Mouse (Mus musculus) induced T-regulatory cell, adult 2 months (primary cell): ENCODE measurements around the gene Kpna1.
"Not testable (repeated sequence)": the region's sequence is repeated elsewhere in the genome, so short reads cannot be mapped to it uniquely, and the experiment has no call there.

Experiments
- DNase-seq: peaks from one replicate; pipeline ENCODE4 v3.0.0-alpha.2; 2012; ENCODE audit warnings: low read depth

Gene Kpna1

GRCm38 (mm10) chr16:35992391-35992790 lies 13.8 kb downstream of the Kpna1 start:
- no peak for DNase-seq

- DNase-seq: no peak
Measured at GRCm38 (mm10) chr16:35993316-35993715, 14.8 kb downstream of the Kpna1 start.

- not testable (repeated sequence) for DNase-seq
Measured at GRCm38 (mm10) chr16:35998852-35999251, 20.3 kb downstream of the Kpna1 start.

- no peak for DNase-seq
Measured at GRCm38 (mm10) chr16:36008396-36008795, 29.8 kb downstream of the Kpna1 start.

DNA sequence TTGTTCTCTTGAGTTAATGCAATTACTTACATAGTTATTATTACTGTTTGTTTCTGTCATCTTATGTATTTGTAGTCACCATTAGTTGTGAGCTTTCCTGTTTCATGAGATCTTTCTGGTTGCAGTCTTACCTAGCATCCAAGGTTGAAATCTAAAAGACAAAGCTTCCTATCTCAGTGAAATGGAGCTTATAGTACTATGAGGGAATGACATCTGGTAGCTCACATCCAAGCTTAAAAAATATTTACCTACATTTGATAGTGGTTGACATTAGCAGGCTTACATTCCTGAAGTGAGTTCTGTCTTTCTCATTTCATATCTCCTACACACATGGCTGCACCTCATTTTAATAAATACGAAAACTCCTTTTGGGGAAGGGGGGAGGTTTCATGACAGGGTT lies 37.8 kb downstream of the Kpna1 start:
- no peak for DNase-seq

DNA sequence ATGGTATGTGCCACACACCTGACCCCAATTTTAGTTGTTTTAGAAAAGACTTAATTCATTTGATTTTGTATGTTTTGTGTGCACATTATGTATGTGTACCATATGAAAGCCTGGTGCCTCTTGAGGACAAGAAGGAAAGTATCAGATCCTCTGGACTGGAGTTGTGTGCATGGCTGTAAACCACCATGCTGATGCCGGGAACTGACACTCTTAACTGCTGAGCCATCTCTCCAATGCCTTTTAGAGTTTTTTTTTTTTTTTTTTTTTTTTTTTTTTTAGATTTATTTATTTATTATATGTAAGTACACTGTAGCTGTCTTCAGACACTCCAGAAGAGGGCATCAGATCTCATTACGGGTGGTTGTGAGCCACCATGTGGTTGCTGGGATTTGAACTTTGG lies 49.6 kb downstream of the Kpna1 start:
- DNase-seq: not testable (repeated sequence)

GRCm38 (mm10) chr16:36040640-36041624 lies 62.4 kb downstream of the Kpna1 start, which contains the start of gene Wdr5b:
TSS of gene Wdr5b (plus strand) at chr16:36041190.
- peak; percentile 99 for DNase-seq

DNA sequence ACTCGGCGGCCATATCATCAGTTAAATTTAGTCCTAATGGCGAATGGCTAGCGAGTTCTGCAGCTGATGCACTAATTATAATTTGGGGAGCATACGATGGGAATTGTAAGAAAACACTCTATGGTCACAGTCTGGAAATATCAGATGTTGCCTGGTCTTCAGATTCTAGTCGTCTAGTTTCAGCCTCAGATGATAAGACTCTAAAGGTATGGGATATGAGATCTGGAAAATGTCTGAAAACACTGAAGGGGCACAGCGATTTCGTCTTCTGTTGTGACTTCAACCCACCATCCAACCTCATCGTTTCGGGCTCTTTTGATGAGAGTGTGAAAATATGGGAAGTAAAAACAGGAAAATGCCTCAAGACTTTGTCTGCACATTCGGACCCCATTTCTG lies 63.1 kb downstream of the Kpna1 start:
- DNase-seq: no peak

GRCm38 (mm10) chr16:36043073-36043472 lies 64.5 kb downstream of the Kpna1 start:
- no peak for DNase-seq

DNA sequence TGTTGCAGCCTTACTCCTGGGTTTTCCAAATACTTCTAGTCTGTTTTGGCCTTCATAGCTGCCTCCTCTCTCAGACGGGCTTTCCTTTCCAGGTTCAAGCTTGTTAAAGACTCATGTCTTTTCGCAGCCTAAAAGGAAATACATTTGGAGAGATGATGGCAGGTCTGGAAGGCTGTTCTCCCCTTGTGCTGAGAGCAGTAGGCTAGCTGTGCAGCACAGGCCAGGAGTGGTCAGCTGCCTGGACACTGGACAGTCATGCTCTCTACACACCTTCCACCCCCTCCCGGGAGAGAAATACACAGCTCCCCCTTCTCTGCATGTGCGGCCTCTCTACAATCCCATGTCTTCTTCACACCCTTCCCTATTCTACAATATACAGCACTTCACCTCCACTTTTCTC lies 65.4 kb downstream of the Kpna1 start:
- DNase-seq: no peak

- DNase-seq: no peak
Measured at GRCm38 (mm10) chr16:36047538-36047937, 69.0 kb downstream of the Kpna1 start.

DNA sequence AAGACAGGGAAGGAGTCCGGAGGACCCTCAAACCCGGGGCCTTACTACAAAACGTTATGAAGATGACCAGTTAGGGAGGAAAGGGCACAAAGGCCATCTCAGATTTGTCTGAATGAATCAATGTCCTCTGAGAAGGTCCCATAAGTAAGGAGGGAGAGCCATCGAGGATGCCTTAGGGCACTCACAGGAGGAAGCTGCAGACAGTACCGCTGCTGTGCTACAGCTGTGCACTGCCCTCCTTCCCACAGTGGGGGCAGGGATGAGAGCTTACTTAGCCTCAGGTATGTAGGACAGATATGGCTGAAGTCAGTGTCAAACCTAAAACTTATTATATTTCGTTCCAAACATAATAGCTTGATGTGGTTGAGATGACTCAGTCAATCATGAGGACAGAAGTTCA lies 72.9 kb downstream of the Kpna1 start:
- no peak for DNase-seq

DNA sequence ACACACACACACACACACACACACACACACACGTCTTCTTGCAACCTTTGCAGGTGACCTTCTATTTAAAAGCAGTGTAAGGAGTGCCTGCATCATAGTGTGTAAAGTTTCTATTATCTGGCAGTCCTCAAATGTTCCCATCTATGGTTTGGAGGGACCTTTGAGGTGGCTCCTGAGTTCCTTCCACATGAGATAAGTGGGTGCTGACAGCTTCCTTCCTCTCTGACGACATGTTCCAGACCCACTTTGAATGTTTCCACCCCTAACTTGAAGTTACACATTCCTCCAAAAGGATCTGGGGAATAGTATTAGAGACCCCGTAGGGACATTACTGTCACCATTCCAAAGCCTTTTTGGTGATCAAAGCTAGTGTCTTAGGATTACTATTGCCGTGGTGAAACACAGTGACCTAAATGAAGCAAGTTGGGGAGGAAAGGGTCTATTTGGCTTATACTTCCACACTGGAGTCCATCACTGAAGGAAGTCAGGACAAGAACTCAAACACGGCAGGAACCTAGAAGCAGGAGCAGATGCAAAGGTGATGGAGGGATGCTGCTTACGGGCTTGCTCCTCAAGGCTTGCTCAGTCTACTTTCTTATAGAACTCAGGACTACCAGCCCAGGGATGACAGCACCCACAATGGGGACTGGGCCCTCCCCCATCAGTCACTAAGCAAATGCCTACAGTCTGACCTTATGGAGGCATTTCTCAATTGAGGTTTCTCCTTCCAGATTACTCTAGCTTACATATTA lies 75.2 kb downstream of the Kpna1 start:
- no peak for DNase-seq

- DNase-seq: no peak
Measured at GRCm38 (mm10) chr16:36054920-36055319, 76.4 kb downstream of the Kpna1 start.

- no peak for DNase-seq
Measured at GRCm38 (mm10) chr16:36056416-36056815, 77.9 kb downstream of the Kpna1 start.

DNA sequence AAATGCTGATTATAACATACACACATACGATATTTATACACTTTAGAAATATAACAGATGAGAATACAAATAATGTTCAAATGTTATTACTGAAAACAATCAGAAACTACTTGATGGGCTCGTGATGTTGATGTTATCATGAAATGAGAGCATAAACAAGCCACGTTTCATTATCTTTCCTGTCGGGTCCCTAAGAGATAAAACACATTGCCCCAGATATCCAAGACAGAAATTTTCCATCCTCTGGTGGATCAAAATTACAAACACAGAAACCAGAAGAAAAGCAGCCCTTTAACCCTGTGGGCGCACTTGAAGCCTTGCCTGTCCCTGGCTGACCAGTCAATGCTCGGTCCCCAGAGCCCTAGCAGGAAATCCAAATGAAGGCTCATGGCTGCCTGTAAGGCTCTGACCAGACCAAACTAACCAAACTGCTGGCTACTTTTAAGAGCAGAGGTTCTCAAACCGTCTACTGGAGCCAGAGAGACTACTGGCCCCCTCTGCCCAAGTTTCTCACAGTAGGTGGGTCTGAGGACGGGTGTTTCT lies 79.5 kb downstream of the Kpna1 start:
- DNase-seq: no peak

- not testable (repeated sequence) for DNase-seq
Measured at GRCm38 (mm10) chr16:36062534-36062933, 84.0 kb downstream of the Kpna1 start.

DNA sequence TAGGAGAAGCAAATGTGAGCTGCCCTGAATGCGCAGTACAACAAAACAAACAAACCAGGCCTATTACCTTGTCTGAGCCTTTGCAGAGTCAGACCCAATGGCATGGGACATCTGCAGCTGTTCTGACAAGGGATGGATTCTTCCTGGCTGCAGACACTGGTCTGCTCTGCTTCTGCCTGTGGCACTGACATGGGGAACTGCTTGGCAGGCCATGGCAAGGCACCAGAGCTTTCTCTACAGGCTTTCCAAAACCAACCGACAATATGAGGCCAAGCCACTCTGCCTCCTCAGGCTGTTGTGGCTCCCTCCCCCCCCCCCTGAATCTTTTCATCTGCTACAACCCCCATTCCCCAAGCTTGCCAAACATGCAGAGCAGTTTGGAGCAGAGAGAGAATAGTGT lies 84.8 kb downstream of the Kpna1 start:
- no peak for DNase-seq

DNA sequence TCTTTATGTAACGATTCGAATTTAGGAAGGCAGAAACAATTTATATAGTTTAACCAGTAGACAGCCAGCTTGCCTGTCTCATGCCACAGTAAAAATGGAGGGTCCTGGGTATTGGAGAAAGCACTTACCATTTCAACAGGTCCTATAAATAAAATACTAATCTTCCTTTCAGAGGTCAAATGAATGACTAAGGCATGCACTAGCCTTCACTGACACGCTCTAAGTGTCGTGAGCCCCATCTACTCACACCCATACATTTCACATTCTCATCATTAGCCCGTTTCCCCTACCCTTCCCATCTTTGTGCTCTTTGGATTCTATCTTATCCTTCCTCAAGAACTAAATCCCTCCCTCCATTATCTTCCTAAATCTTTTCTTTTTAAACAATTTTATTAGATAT lies 86.4 kb downstream of the Kpna1 start:
- DNase-seq: no peak

DNA sequence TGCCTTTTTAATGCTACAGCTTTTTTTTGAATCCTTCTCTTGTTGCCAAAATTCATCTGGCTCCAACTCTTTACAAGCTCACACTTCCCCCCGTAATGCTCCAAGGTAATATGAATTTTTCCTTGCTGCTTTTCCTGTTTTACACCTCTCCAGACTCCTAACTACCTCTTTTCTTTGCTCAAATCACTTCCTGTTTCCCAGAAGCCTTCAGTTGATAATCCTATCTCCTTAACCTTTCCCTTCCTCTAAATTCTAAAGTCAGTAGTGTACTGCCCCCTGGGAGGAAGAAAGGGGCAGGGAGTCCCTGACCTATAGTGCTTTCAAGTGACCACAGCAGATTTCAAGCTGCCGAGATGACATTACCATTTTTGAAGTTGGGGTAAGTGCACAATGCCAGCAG lies 89.1 kb downstream of the Kpna1 start:
- no peak for DNase-seq

GRCm38 (mm10) chr16:36068356-36068755 lies 89.8 kb downstream of the Kpna1 start:
- no peak for DNase-seq

DNA sequence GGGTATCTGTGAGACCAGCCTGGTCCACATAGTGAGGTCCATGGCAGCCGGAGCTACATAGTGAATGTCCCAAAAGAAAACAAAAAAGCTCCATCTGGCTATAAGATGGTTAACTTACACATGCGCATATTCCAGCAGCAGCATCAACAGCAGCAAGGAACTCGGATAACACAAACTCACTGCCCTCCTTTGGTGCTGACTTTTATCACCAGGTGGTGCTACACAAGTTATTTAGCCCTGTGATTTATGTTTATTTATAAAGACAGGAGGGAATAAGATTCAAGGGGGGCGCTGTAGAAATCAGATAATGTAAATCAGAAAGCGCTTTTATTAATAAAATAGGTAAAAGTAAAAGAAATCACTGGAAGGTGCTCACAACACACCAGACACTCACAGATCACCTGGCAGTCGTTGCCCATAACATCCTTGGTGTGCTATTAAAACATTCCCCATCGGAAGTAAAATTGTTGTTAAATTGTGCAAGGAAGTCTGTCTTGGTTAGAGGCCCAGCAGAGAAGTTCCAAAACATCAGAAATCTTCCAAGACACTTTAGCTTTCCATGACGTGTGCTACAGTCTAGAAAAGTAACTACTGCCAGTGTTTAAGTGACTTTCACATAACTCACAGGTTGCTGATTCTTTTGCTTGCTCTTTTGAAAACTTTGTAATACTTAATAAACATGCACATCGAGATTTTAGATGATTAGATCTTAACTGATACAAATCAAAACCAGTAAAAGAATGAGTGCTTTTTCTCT lies 91.4 kb downstream of the Kpna1 start:
- peak; percentile 58 for DNase-seq
